Mouse (Mus musculus) brain, embryonic 18.5 days (tissue): ENCODE data around the gene Gm20388.
"Not testable (repeated sequence)": the region's sequence is repeated elsewhere in the genome, so short reads cannot be mapped to it uniquely, and the experiment has no call there.

Experiments
- DNase-seq: peaks from one replicate; pipeline ENCODE4 v3.0.0-alpha.2; 2012; ENCODE audit warnings: low read depth, low spot score

Gm20388 gene

GRCm38 (mm10) chr8:123990277-123991049 lies 4079.8 kb downstream of the Gm20388 start:
- DNase-seq, result no peak

GRCm38 (mm10) chr8:123992587-123992986 lies 4081.9 kb downstream of the Gm20388 start:
- DNase-seq, result no peak

- DNase-seq, result no peak
Observed at GRCm38 (mm10) chr8:123993597-123993996, 4083.0 kb downstream of the Gm20388 start.

GRCm38 (mm10) chr8:123993997-123994396 lies 4083.4 kb downstream of the Gm20388 start:
- no peak for DNase-seq

- no peak for DNase-seq
Observed at GRCm38 (mm10) chr8:123999568-123999967, 4088.9 kb downstream of the Gm20388 start.

- DNase-seq, result no peak
Observed at GRCm38 (mm10) chr8:124002546-124003108, 4092.0 kb downstream of the Gm20388 start.

- DNase-seq, result no peak
Observed at GRCm38 (mm10) chr8:124007829-124008228, 4097.2 kb downstream of the Gm20388 start.

- DNase-seq, result no peak
Observed at GRCm38 (mm10) chr8:124011580-124011979, 4100.9 kb downstream of the Gm20388 start.

GRCm38 (mm10) chr8:124011989-124012586 lies 4101.4 kb downstream of the Gm20388 start:
- no peak for DNase-seq

GRCm38 (mm10) chr8:124014299-124014698 lies 4103.7 kb downstream of the Gm20388 start:
- not testable (repeated sequence) for DNase-seq

GRCm38 (mm10) chr8:124014751-124015150 lies 4104.1 kb downstream of the Gm20388 start:
- DNase-seq, result no peak

- DNase-seq, result no peak
Observed at GRCm38 (mm10) chr8:124019782-124020181, 4109.1 kb downstream of the Gm20388 start.

- DNase-seq, result peak; percentile 14
Observed at GRCm38 (mm10) chr8:124020439-124021236, 4110.0 kb downstream of the Gm20388 start.

GRCm38 (mm10) chr8:124021237-124022227 lies 4110.9 kb downstream of the Gm20388 start, which contains the start of the genes Taf5l and Urb2:
TSS of gene Taf5l (minus strand) at chr8:124021397.
TSS of gene Urb2 (plus strand) at chr8:124021508.
- peak; percentile 77 for DNase-seq

- not testable (repeated sequence) for DNase-seq
Observed at GRCm38 (mm10) chr8:124026265-124026664, 4115.6 kb downstream of the Gm20388 start.

GRCm38 (mm10) chr8:124027831-124028230 lies 4117.2 kb downstream of the Gm20388 start:
- no peak for DNase-seq

- DNase-seq, result no peak
Observed at GRCm38 (mm10) chr8:124033400-124033799, 4122.8 kb downstream of the Gm20388 start.

- DNase-seq, result no peak
Observed at GRCm38 (mm10) chr8:124038121-124038520, 4127.5 kb downstream of the Gm20388 start.

- DNase-seq, result no peak
Observed at GRCm38 (mm10) chr8:124039351-124039750, 4128.7 kb downstream of the Gm20388 start.

GRCm38 (mm10) chr8:124042201-124042600 lies 4131.6 kb downstream of the Gm20388 start:
- no peak for DNase-seq

GRCm38 (mm10) chr8:124044421-124044820 lies 4133.8 kb downstream of the Gm20388 start:
- no peak for DNase-seq
